ENCODE assay signal across 8 mouse cellular contexts in genomic region chr2:35255885-35256833, GRCm38 (mm10). TPM values are rescaled to one million over a fixed set of nuclear protein-coding genes. Genes with fewer than 3 reads are reported as not detected.
DNase-seq lines count a peak whose midpoint lies in the region; ATAC-seq and TF ChIP-seq lines count a peak whose summit lies in the region.

TSS of gene Gsn (plus strand) at chr2:35256380.

- no peak for TF ChIP-seq CTCF in ES-Bruce4 (IDR thresholded peaks at IDR 0.05; ENCODE audit: low read depth, low read length)
- no peak for TF ChIP-seq CTCF in layer of hippocampus, adult 2 months (conservative IDR thresholded peaks at IDR 0.05)

- intact Hi-C loops in heart, postnatal 36 days (cut with DNase I), result no loop called here

- no peak within 1 kb of the TSS for H3K27ac ChIP-seq in ES-Bruce4 (ENCODE audit: insufficient read depth, low read length)
- H3K27ac ChIP-seq in forebrain, embryonic 14.5 days (ENCODE audit: low read depth, low read length), result no peak within 1 kb of the TSS
- peak within 1 kb of the TSS; percentile 74 for H3K27ac ChIP-seq in layer of hippocampus, adult 2 months
- 0 out of 2 replicates have a peak within 1 kb of the TSS, but pooled peaks have one; percentile 4 for H3K27ac ChIP-seq in lung, embryonic 16.5 days (ENCODE audit: low read length)

- no peak for TF ChIP-seq EP300 in ES-Bruce4 (IDR thresholded peaks at IDR 0.05; ENCODE audit: insufficient read depth, low read depth, low read length)

- peak within 1 kb of the TSS; percentile 93 for H3K4me2 ChIP-seq in forebrain, embryonic 14.5 days (ENCODE audit: low read length)
- peak within 1 kb of the TSS; percentile 78 for H3K4me2 ChIP-seq in lung, embryonic 16.5 days (ENCODE audit: low read depth, low read length)

- WGBS in forebrain, embryonic 14.5 days, result 4% methylated on average over 54 of the region's 54 CpGs
- WGBS in lung, embryonic 16.5 days, result 4% methylated on average over 54 of the region's 54 CpGs

- no peaks in the 10 kb centered on the region for H3K27me3 ChIP-seq in ES-Bruce4 (ENCODE audit: control insufficient read depth, insufficient read depth, low read length, poor library complexity, severe bottlenecking)
- H3K27me3 ChIP-seq in forebrain, embryonic 14.5 days (replicated peaks; ENCODE audit: control insufficient read depth, insufficient read depth, low read length), result peaks cover 17% of the 10 kb centered on the region; the same call in 1 of the 2 replicates
- no peaks in the 10 kb centered on the region for H3K27me3 ChIP-seq in lung, embryonic 16.5 days (ENCODE audit: control insufficient read depth, insufficient read depth, low read depth, low read length)

- no peaks in the 10 kb centered on the region for H3K4me1 ChIP-seq in ES-Bruce4 (ENCODE audit: control insufficient read depth, insufficient read depth, low read length)
- peaks cover 6% of the 10 kb centered on the region; the same call in 1 of the 2 replicates for H3K4me1 ChIP-seq in forebrain, embryonic 14.5 days (ENCODE audit: control insufficient read depth, insufficient read depth, low read length)
- H3K4me1 ChIP-seq in lung, embryonic 16.5 days (replicated peaks; ENCODE audit: control insufficient read depth, insufficient read depth, low read length), result peaks cover 33% of the 10 kb centered on the region

- no peak for TF ChIP-seq POLR2A in ES-Bruce4 (IDR thresholded peaks at IDR 0.05; ENCODE audit: insufficient read depth, low read length)

- no peaks in the 10 kb centered on the region for H3K36me3 ChIP-seq in ES-Bruce4 (ENCODE audit: control insufficient read depth, insufficient read depth, low read length, poor library complexity, severe bottlenecking)
- no peaks in the 10 kb centered on the region for H3K36me3 ChIP-seq in forebrain, embryonic 14.5 days (ENCODE audit: control insufficient read depth, insufficient read depth, low read length)
- H3K36me3 ChIP-seq in lung, embryonic 16.5 days (ENCODE audit: control insufficient read depth, insufficient read depth, low read length), result no peaks in the 10 kb centered on the region

- no peaks in the 10 kb centered on the region for H3K9me3 ChIP-seq in ES-Bruce4 (replicated peaks; ENCODE audit: control insufficient read depth, insufficient read depth, low read length, poor library complexity, severe bottlenecking)
- no peaks in the 10 kb centered on the region for H3K9me3 ChIP-seq in forebrain, embryonic 14.5 days (replicated peaks; ENCODE audit: control insufficient read depth, low read length)
- no peaks in the 10 kb centered on the region for H3K9me3 ChIP-seq in lung, embryonic 16.5 days (ENCODE audit: control insufficient read depth, low read length)

- ATAC-seq in forebrain, embryonic 14.5 days, result peak; percentile 95
- ATAC-seq in lung, embryonic 16.5 days (ENCODE audit: low read depth), result peak; percentile 98

- H3K9ac ChIP-seq in ES-Bruce4 (ENCODE audit: low read depth, poor library complexity, severe bottlenecking), result peak within 1 kb of the TSS; percentile 19; the same call in 1 of the 2 replicates
- H3K9ac ChIP-seq in forebrain, embryonic 14.5 days (ENCODE audit: low read length), result peak within 1 kb of the TSS; percentile 71
- H3K9ac ChIP-seq in lung, embryonic 16.5 days (ENCODE audit: low read length), result peak within 1 kb of the TSS; percentile 71

- H3K4me3 ChIP-seq in ES-Bruce4 (ENCODE audit: low read depth, low read length), result peak within 1 kb of the TSS; percentile 53
- peak within 1 kb of the TSS; percentile 52 for H3K4me3 ChIP-seq in forebrain, embryonic 14.5 days (ENCODE audit: low read depth, low read length)
- H3K4me3 ChIP-seq in layer of hippocampus, adult 2 months, result peak within 1 kb of the TSS; percentile 77
- H3K4me3 ChIP-seq in lung, embryonic 16.5 days (ENCODE audit: low read length), result peak within 1 kb of the TSS; percentile 73

- peak; percentile 85 for DNase-seq in brain, adult 2 months (ENCODE audit: low read depth, low spot score)
- DNase-seq in forebrain, embryonic 14.5 days (ENCODE audit: low spot score), result peak; percentile 60
- DNase-seq in heart, postnatal 36 days, result peak; percentile 81 to 84
- DNase-seq in layer of hippocampus, adult 2 months (ENCODE audit: low spot score in 2 of 2), result peak; percentile 46 to 68
- DNase-seq in ovary, adult 18-20 months (ENCODE audit: low spot score), result peak; percentile 78
- peak; percentile 83 to 87 for DNase-seq in thymus, postnatal 10 days (ENCODE audit: low spot score in 2 of 2)

RNA-seq across cellular contexts. Expression of gene Gsn, which starts in this region (rescaled TPM):
- 46.9 and 48.8 TPM in 2 replicates for polyA plus RNA-seq in ES-Bruce4 (2011; ENCODE audit: insufficient read depth, insufficient read length, low read depth, missing spikeins)
- polyA plus RNA-seq in forebrain, embryonic 14.5 days (2014; fragmentation: Nextera tagmentation; extraction: Ambion mirVana), result 22.5 and 25.0 TPM in 2 replicates
- total RNA-seq in heart, postnatal 36 days (2021), result 100 to 1,000 TPM; 969 to 984 TPM
- 10 to 100 TPM; 46.5 to 49.1 TPM for total RNA-seq in layer of hippocampus, adult 2 months (2021)
- 241 and 277 TPM in 2 replicates for polyA plus RNA-seq in lung, embryonic 16.5 days (2015; fragmentation: Nextera tagmentation; extraction: Ambion mirVana)

Comparison
In these comparisons a context has a peak if more than half of its experiments do, and no peak if none do; other contexts are left out.
1. RNA of gene Gsn (total RNA-seq): 969 to 984 TPM in heart, postnatal 36 days; 46.5 to 49.1 TPM in layer of hippocampus, adult 2 months; every median in the first group is over 10 times any median in the second.
2. H3K27ac ChIP-seq: peak in layer of hippocampus, adult 2 months (single experiment) and lung, embryonic 16.5 days (single experiment); none in ES-Bruce4 (single experiment) and forebrain, embryonic 14.5 days (single experiment).
3. H3K9ac ChIP-seq: peak in every context shown above with its lines; median percentile 71 in forebrain, embryonic 14.5 days; 71 in lung, embryonic 16.5 days; 19 in ES-Bruce4.
4. Peak in every context shown above with its lines, with median percentiles within 50 percentile points of each other: H3K4me3 ChIP-seq and DNase-seq.